Mouse (Mus musculus) thymus, postnatal 36 days (tissue): ENCODE measurements around the gene Insl6.

Experiments
- DNase-seq, 2 experiments: peaks; one replicate each; pipeline ENCODE4 v3.0.0; 2022; ENCODE audit warnings: mixed read lengths in 2 of 2

Insl6 gene

GRCm38 (mm10) chr19:29354895-29355877, 30.0 kb upstream of the Insl6 start:
- DNase-seq, result peak; percentile 87 to 89

DNA sequence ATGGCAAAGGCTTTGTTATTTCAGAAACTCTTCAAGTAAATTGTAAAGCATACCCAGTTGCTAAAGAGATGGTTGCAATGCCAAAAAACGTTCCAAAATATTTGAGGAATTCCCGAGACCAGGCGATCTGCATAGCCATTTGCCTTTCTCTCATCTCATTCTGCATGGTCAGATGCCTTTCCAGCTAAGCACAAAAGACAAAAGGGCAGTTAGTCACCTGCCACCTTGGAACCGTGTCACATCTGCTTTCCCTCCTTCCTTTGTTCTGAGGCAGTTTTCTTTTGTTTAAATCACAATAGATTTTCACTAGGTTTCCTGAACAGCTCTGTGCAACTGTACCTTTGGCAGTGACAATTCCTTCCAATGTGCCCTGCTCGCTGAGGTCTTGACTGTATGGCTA, 25.8 kb upstream of the Insl6 start:
- DNase-seq, result no peak

DNA sequence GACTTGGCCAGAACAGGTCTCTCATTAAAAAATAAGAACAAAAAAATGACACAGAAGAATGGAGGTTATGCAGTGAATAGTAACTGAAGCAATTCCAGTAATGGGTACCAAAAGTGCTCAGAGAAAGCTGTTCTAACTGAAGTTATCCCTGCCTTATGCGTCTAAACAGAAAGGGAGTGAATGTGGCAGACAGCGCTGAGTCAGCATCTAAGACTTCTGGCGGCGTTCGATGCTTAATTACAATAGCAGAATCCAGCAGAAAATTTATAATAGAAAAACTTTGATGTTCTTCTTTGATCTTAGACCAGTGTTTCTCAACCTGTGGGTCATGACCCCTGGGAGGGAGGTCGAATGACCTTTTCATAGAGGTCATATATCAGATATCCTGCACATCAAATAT, 20.5 kb upstream of the Insl6 start:
- no peak for DNase-seq

DNA sequence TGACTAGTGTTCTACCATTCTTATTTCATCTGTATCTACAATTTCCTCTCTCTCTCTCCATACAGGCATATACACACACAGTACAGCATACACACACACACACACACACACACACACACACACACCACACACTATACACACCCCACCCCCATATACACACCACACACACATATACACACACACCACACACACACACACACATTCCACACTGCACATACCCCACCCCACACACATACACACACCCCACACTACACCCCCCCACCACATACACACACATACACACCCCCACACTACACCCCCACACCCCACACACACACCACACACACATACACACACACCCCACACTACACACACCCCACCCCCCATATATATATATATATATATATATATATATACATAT, 19.7 kb upstream of the Insl6 start:
- DNase-seq, result no peak

DNA sequence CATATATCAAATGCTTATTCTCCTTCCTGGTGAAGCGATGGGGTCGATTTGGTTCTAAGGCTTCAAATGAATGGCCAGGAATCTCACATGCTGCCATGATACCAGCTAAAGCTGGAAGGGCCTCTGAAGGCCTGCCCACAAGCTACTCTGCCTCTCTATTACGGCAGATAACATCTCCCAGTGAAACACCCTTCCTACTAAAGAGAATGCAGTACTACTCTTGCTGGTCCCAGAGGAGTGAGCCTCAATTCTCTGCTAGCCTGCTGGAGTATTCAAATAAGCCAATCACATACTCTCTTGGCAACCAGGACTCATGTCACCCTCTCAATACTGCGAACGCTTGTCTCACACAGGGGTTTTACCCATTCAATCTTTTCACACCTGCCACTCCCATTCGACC, 17.1 kb upstream of the Insl6 start:
- DNase-seq, result no peak

DNA sequence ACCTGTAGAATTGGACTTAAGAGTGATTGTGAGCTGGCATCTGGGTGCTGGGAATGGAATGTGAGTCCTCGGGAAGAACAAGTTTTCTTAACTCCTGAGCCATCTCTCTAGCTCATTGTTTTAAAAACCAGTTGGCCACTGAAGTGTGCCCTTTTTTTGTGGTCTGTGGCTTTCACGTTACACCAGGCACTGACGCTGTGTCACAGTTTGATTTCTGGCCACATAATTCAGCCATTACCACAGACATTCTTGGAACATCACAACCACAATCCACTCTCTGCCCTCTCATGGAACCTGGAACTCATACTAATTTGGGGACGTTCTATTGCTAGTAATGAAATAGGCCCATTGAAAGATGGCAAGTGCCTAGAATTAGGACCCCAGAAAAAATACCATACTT, 15.9 kb upstream of the Insl6 start:
- no peak for DNase-seq

GRCm38 (mm10) chr19:29336624-29337023, 11.5 kb upstream of the Insl6 start:
- DNase-seq, result no peak

- DNase-seq, result no peak
Measured at GRCm38 (mm10) chr19:29334068-29334745, 9.1 kb upstream of the Insl6 start, which contains the start of gene Rln1. Gene Rln1, minus strand, starts transcription at chr19:29334670.

- no peak for DNase-seq
Measured at GRCm38 (mm10) chr19:29326822-29327552, 1.8 kb upstream of the Insl6 start.

GRCm38 (mm10) chr19:29326396-29326795, 1.2 kb upstream of the Insl6 start:
- no peak for DNase-seq

DNA sequence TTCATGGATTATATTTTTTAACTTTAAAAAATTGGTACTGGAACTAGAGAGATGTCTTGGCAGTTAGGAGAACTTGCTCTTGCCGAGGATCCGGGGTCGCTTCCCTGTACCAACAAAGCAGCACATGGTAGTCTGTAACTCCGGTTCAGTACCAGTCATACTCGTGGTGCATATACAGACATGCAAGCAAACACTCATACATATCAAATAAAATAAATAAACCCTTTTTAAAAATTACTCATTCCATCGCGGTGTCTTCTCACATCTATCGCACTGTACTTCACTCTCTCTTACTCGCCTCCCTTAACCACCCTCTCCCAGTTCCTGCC, 660 bp upstream of the Insl6 start:
- DNase-seq, result no peak

DNA sequence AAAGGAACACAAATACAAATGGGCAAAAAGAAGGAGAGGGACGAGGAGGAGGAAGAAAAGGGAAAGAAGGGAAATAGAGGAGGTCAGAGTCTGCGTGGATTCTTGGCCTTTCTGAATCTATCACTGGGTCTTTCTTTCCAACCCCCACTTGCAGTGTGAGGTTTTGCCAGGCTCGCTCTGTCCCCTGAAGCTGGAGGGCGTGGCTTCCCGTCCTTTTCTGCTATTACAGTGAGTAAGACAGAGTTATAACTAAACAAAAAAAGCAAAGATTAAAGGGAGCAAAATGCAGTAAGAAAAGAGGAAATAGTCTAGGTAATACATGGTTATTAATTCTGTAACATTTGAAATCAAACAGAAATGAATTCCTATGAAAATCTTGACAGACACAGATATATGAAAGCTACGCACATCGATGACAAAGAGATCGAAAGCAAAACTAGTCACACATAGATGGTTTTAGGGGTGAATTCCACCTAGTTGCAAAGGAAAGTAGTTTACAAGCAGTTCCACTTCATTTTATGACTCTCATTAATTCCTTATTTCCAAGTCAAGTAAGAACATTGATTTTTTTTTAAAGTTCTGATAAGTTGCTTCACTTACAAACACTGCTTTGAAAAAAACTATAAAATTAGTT, 1.6 kb downstream of the Insl6 start:
- DNase-seq, result peak; percentile 22 to 29

- DNase-seq, result no peak
Measured at GRCm38 (mm10) chr19:29312661-29313060, 12.5 kb downstream of the Insl6 start.

GRCm38 (mm10) chr19:29311791-29312190, 13.4 kb downstream of the Insl6 start:
- no peak for DNase-seq

GRCm38 (mm10) chr19:29308832-29309231, 16.3 kb downstream of the Insl6 start:
- DNase-seq, result no peak

DNA sequence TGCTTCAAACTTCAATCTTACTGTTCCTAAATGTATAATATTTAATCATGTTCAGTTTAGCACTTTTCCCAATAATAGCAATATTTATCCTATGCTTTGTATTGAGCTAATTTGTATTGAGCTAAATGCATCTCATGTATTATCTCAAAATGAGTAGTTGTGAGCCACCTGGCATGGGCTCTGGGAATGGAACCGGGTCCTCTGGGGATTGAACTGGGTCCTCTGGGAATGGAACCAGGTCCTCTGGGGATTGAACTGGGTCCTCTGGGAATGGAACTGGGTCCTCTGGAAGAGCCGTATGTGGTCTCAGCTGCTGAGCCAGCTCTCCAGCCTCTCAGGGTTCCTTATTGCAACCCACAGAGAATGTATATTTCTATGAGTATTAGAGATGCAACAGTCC, 23.0 kb downstream of the Insl6 start:
- DNase-seq, result no peak

- DNase-seq, result no peak
Measured at GRCm38 (mm10) chr19:29300919-29301318, 24.2 kb downstream of the Insl6 start.

DNA sequence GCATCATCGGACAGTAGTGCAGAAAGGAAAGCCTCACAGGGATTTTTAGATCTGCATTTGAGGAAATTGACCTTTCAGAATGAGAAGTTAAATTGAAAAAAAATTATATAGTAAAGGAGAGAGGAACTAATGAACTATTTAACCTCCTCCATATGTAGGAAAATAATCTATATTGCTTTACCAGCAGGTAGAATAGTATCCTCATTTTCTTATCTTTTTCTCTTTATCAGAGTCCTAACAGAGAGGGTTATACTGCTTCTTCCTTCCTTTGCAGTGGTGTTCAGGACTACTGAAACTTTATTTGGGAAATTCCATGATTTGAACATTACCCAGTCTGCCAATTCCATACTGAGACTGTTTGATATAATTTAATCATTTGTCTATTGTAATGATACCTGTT, 27.8 kb downstream of the Insl6 start:
- no peak for DNase-seq

- DNase-seq, result no peak
Measured at GRCm38 (mm10) chr19:29296166-29296565, 29.0 kb downstream of the Insl6 start.

DNA sequence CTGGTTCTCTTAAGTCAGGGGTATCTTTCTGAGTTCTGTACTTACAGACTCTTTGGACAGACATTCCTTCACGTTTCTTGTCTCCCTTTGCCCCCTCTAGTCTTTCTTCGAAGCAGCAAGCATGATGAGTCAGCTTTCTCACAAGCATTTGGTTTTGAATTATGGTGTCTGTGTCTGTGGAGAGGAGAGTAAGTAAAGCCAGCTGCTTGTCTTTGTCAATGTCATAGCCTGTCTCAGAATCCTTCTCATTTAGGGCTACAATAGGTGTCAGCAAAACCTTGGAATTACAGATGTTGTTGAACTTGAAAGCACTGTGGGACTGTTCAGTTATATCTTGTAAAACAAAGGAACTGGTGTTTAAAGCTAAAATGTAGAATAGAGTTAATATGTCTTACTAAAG, 30.4 kb downstream of the Insl6 start:
- no peak for DNase-seq

- DNase-seq, result no peak
Measured at GRCm38 (mm10) chr19:29292546-29292945, 32.6 kb downstream of the Insl6 start.

GRCm38 (mm10) chr19:29291532-29291931, 33.6 kb downstream of the Insl6 start:
- no peak for DNase-seq

- no peak for DNase-seq
Measured at GRCm38 (mm10) chr19:29287863-29288262, 37.3 kb downstream of the Insl6 start.
